Mouse (Mus musculus): ENCODE measurements around the gene Nt5c2. TPM values are rescaled to one million over a fixed set of nuclear protein-coding genes. Genes with fewer than 3 reads are reported as not detected.
A peak's percentile ranks its signal among the peaks of the same experiment; 100 is the strongest.

Nt5c2 gene
- polyA plus RNA-seq, 1 experiment from 2014 or later = 36.1 TPM

- no peak overlapping the region for H3K4me2 ChIP-seq (ENCODE audit: low read depth, low read length)
- peak; percentile 25; the same call in 1 of the 2 replicates for ATAC-seq
- no peak for TF ChIP-seq CTCF (IDR thresholded peaks at IDR 0.05; ENCODE audit: low read depth)
- peak; percentile 59 for TF ChIP-seq EP300 (IDR thresholded peaks at IDR 0.05; ENCODE audit: low read depth)
- peaks cover 90% of the 10 kb centered on the region for H3K36me3 ChIP-seq (replicated peaks; ENCODE audit: insufficient read depth, low read length)
- no peaks in the 10 kb centered on the region for H3K27me3 ChIP-seq (ENCODE audit: insufficient read depth, low read length)
- H3K27ac ChIP-seq (ENCODE audit: low read depth) = peak overlapping the region; percentile 6; the same call in 1 of the 2 replicates
- no peaks in the 10 kb centered on the region for H3K4me1 ChIP-seq (ENCODE audit: insufficient read depth)
- no peak overlapping the region for H3K9ac ChIP-seq (replicated peaks)
- no peaks in the 10 kb centered on the region for H3K9me3 ChIP-seq (ENCODE audit: low read length)
- H3K4me3 ChIP-seq (ENCODE audit: low read depth, low read length) = no peak overlapping the region
- 30% methylated on average over 14 of the region's 14 CpGs for WGBS (ENCODE audit: insufficient replicate concordance)
- no peak for DNase-seq
Observed at GRCm38 (mm10) chr19:46887811-46888527, 127.0 kb downstream of the Nt5c2 start.

DNA sequence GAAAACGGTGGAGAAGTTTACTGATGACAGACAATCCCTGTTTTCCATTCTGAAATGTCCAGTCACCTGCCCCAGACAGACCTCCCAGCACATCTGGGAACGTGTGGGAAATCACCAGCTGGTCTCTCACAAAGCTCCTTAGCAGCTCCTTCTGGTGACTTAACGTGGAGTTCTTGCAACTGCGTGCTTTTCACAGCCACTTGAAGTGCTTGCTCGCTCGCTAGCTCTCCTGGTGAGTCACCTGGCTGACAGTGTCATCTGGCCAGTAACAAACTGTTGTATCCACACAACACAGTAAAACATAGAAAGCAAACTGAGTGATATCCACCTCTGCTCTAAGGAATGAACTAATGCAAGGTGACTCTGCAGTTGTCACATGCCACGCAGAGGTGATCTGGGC, 128.1 kb downstream of the Nt5c2 start:
- no peak for DNase-seq
- H3K9ac ChIP-seq (replicated peaks) = no peak overlapping the region
- no peak for TF ChIP-seq EP300 (IDR thresholded peaks at IDR 0.05; ENCODE audit: low read depth)
- no peak for TF ChIP-seq CTCF (IDR thresholded peaks at IDR 0.05; ENCODE audit: low read depth)
- WGBS (ENCODE audit: insufficient replicate concordance) = 88% methylated on average over 7 of the region's 7 CpGs
- H3K36me3 ChIP-seq (replicated peaks; ENCODE audit: insufficient read depth, low read length) = peaks cover 81% of the 10 kb centered on the region
- no peaks in the 10 kb centered on the region for H3K9me3 ChIP-seq (ENCODE audit: low read length)
- H3K27ac ChIP-seq (ENCODE audit: low read depth) = no peak overlapping the region
- H3K27me3 ChIP-seq (ENCODE audit: insufficient read depth, low read length) = no peaks in the 10 kb centered on the region
- no peak overlapping the region for H3K4me3 ChIP-seq (ENCODE audit: low read depth, low read length)
- no peak for ATAC-seq
- no peaks in the 10 kb centered on the region for H3K4me1 ChIP-seq (ENCODE audit: insufficient read depth)
- H3K4me2 ChIP-seq (ENCODE audit: low read depth, low read length) = no peak overlapping the region

DNA sequence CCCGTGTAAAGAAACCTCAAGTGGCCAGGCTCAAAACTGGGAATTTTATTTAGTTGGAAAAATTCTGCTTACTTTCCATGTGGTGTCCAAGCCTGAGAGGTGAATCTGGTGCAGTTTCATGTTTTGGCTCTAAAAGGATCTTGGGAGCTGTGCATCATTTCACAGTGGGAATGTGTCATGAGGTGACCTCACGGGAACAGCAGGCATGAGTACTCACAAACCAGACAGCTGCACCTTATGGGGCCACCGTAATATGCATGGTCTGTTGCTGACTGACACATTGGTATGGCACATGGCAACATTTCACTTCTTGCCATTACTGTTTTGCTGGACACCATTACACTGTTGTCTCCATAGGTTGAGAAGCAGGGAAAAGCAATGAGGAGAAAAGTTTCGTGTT, 129.6 kb downstream of the Nt5c2 start:
- Histone ChIP-seq H3K4me1 (ENCODE audit: insufficient read depth) (no peaks in the 10 kb centered on the region), H3K36me3 (replicated peaks; ENCODE audit: insufficient read depth, low read length) (peaks cover 68% of the 10 kb centered on the region), H3K27ac (ENCODE audit: low read depth) (no peak overlapping the region), H3K9ac (replicated peaks) (no peak overlapping the region), H3K4me2 (ENCODE audit: low read depth, low read length) (no peak overlapping the region), H3K9me3 (ENCODE audit: low read length) (no peaks in the 10 kb centered on the region), H3K27me3 (ENCODE audit: insufficient read depth, low read length) (no peaks in the 10 kb centered on the region), H3K4me3 (ENCODE audit: low read depth, low read length) (no peak overlapping the region)
- TF ChIP-seq CTCF (IDR thresholded peaks at IDR 0.05; ENCODE audit: low read depth) (no peak), EP300 (IDR thresholded peaks at IDR 0.05; ENCODE audit: low read depth) (no peak)
- 89% methylated on average over 4 of the region's 4 CpGs for WGBS (ENCODE audit: insufficient replicate concordance)
- ATAC-seq (no peak), DNase-seq (no peak)

- ATAC-seq (no peak), DNase-seq (no peak)
- Histone ChIP-seq H3K4me2 (ENCODE audit: low read depth, low read length) (no peak overlapping the region), H3K4me1 (ENCODE audit: insufficient read depth) (no peaks in the 10 kb centered on the region), H3K4me3 (ENCODE audit: low read depth, low read length) (no peak overlapping the region), H3K9me3 (ENCODE audit: low read length) (no peaks in the 10 kb centered on the region), H3K27me3 (ENCODE audit: insufficient read depth, low read length) (no peaks in the 10 kb centered on the region), H3K36me3 (replicated peaks; ENCODE audit: insufficient read depth, low read length) (peaks cover 18% of the 10 kb centered on the region), H3K9ac (replicated peaks) (no peak overlapping the region), H3K27ac (ENCODE audit: low read depth) (no peak overlapping the region)
- TF ChIP-seq CTCF (IDR thresholded peaks at IDR 0.05; ENCODE audit: low read depth) (no peak), EP300 (IDR thresholded peaks at IDR 0.05; ENCODE audit: low read depth) (no peak)
- WGBS (ENCODE audit: insufficient replicate concordance) = 97% methylated on average over 2 of the region's 2 CpGs
Observed at GRCm38 (mm10) chr19:46879876-46880275, 135.1 kb downstream of the Nt5c2 start.

GRCm38 (mm10) chr19:46878346-46878745, 136.6 kb downstream of the Nt5c2 start:
- H3K36me3 ChIP-seq (replicated peaks; ENCODE audit: insufficient read depth, low read length) = peaks cover 4% of the 10 kb centered on the region
- WGBS (ENCODE audit: insufficient replicate concordance) = 51% methylated on average over 13 of the region's 13 CpGs
- no peaks in the 10 kb centered on the region for H3K27me3 ChIP-seq (ENCODE audit: insufficient read depth, low read length)
- no peaks in the 10 kb centered on the region for H3K4me1 ChIP-seq (ENCODE audit: insufficient read depth)
- no peak for TF ChIP-seq EP300 (IDR thresholded peaks at IDR 0.05; ENCODE audit: low read depth)
- TF ChIP-seq CTCF (IDR thresholded peaks at IDR 0.05; ENCODE audit: low read depth) = peak; percentile 69
- H3K4me3 ChIP-seq (ENCODE audit: low read depth, low read length) = no peak overlapping the region
- no peak overlapping the region for H3K9ac ChIP-seq (replicated peaks)
- H3K9me3 ChIP-seq (ENCODE audit: low read length) = no peaks in the 10 kb centered on the region
- no peak overlapping the region for H3K4me2 ChIP-seq (ENCODE audit: low read depth, low read length)
- peak; percentile 59 for ATAC-seq
- peak; percentile 80 for DNase-seq
- H3K27ac ChIP-seq (ENCODE audit: low read depth) = no peak overlapping the region

- H3K4me3 ChIP-seq (ENCODE audit: low read depth, low read length) = no peak overlapping the region
- ATAC-seq (no peak), DNase-seq (no peak)
- 74% methylated on average over 13 of the region's 13 CpGs for WGBS (ENCODE audit: insufficient replicate concordance)
- no peak overlapping the region for H3K27ac ChIP-seq (ENCODE audit: low read depth)
- H3K4me1 ChIP-seq (ENCODE audit: insufficient read depth) = no peaks in the 10 kb centered on the region
- no peak overlapping the region for H3K9ac ChIP-seq (replicated peaks)
- H3K36me3 ChIP-seq (replicated peaks; ENCODE audit: insufficient read depth, low read length) = peaks cover 2% of the 10 kb centered on the region
- no peaks in the 10 kb centered on the region for H3K9me3 ChIP-seq (ENCODE audit: low read length)
- H3K4me2 ChIP-seq (ENCODE audit: low read depth, low read length) = no peak overlapping the region
- H3K27me3 ChIP-seq (ENCODE audit: insufficient read depth, low read length) = no peaks in the 10 kb centered on the region
- TF ChIP-seq CTCF (IDR thresholded peaks at IDR 0.05; ENCODE audit: low read depth) = no peak
Observed at GRCm38 (mm10) chr19:46877886-46878285, 137.1 kb downstream of the Nt5c2 start.

Measured in liver, postnatal 0 days (tissue).